Mouse (Mus musculus): ENCODE measurements around the gene Fcamr.

Gene Fcamr

GRCm38 (mm10) chr1:130795331-130795730 lies 5.4 kb upstream of the Fcamr start:
- Histone ChIP-seq H3K4me3 (replicated peaks; ENCODE audit: low read length) (no peak overlapping the region), H3K9me3 (ENCODE audit: low read length) (peaks cover 5% of the 10 kb centered on the region; the same call in 1 of the 2 replicates), H3K4me1 (replicated peaks; ENCODE audit: low read depth, low read length) (no peaks in the 10 kb centered on the region), H3K27me3 (ENCODE audit: insufficient read depth, low read length) (no peaks in the 10 kb centered on the region), H3K36me3 (ENCODE audit: insufficient read depth, low read length) (no peaks in the 10 kb centered on the region)
- TF ChIP-seq CTCF (conservative IDR thresholded peaks at IDR 0.05; ENCODE audit: low read length) (no peak), NANOG (IDR thresholded peaks at IDR 0.05; ENCODE audit: borderline replicate concordance, low read length) (no peak), POU5F1 (IDR thresholded peaks at IDR 0.05; ENCODE audit: borderline replicate concordance, low read length) (no peak)

- Histone ChIP-seq H3K4me1 (replicated peaks; ENCODE audit: low read depth, low read length) (no peaks in the 10 kb centered on the region), H3K36me3 (ENCODE audit: insufficient read depth, low read length) (no peaks in the 10 kb centered on the region), H3K9me3 (ENCODE audit: low read length) (peaks cover 1% of the 10 kb centered on the region; the same call in 1 of the 2 replicates), H3K27me3 (ENCODE audit: insufficient read depth, low read length) (no peaks in the 10 kb centered on the region; the same call in 1 of the 2 replicates), H3K4me3 (replicated peaks; ENCODE audit: low read length) (no peak overlapping the region)
- TF ChIP-seq NANOG (IDR thresholded peaks at IDR 0.05; ENCODE audit: borderline replicate concordance, low read length) (no peak), POU5F1 (IDR thresholded peaks at IDR 0.05; ENCODE audit: borderline replicate concordance, low read length) (no peak), CTCF (conservative IDR thresholded peaks at IDR 0.05; ENCODE audit: low read length) (peak; percentile 71)
Observed at GRCm38 (mm10) chr1:130796967-130797684, 3.6 kb upstream of the Fcamr start.

- Histone ChIP-seq H3K27me3 (ENCODE audit: insufficient read depth, low read length) (peaks cover 7% of the 10 kb centered on the region), H3K4me3 (replicated peaks; ENCODE audit: low read length) (no peak overlapping the region), H3K9me3 (ENCODE audit: low read length) (no peaks in the 10 kb centered on the region), H3K4me1 (replicated peaks; ENCODE audit: low read depth, low read length) (no peaks in the 10 kb centered on the region), H3K36me3 (ENCODE audit: insufficient read depth, low read length) (no peaks in the 10 kb centered on the region)
- TF ChIP-seq NANOG (IDR thresholded peaks at IDR 0.05; ENCODE audit: borderline replicate concordance, low read length) (no peak), POU5F1 (IDR thresholded peaks at IDR 0.05; ENCODE audit: borderline replicate concordance, low read length) (no peak), CTCF (conservative IDR thresholded peaks at IDR 0.05; ENCODE audit: low read length) (no peak)
Observed at GRCm38 (mm10) chr1:130798037-130798436, 2.7 kb upstream of the Fcamr start.

- TF ChIP-seq NANOG (IDR thresholded peaks at IDR 0.05; ENCODE audit: borderline replicate concordance, low read length) (no peak), POU5F1 (IDR thresholded peaks at IDR 0.05; ENCODE audit: borderline replicate concordance, low read length) (no peak), CTCF (conservative IDR thresholded peaks at IDR 0.05; ENCODE audit: low read length) (no peak)
- Histone ChIP-seq H3K4me1 (replicated peaks; ENCODE audit: low read depth, low read length) (no peaks in the 10 kb centered on the region), H3K27me3 (ENCODE audit: insufficient read depth, low read length) (peaks cover 7% of the 10 kb centered on the region), H3K4me3 (replicated peaks; ENCODE audit: low read length) (no peak overlapping the region), H3K36me3 (ENCODE audit: insufficient read depth, low read length) (no peaks in the 10 kb centered on the region), H3K9me3 (ENCODE audit: low read length) (no peaks in the 10 kb centered on the region)
Observed at GRCm38 (mm10) chr1:130798551-130798950, 2.2 kb upstream of the Fcamr start.

- H3K4me1 ChIP-seq (replicated peaks; ENCODE audit: low read depth, low read length) = no peaks in the 10 kb centered on the region
- H3K4me3 ChIP-seq (replicated peaks; ENCODE audit: low read length) = no peak overlapping the region
- no peaks in the 10 kb centered on the region for H3K36me3 ChIP-seq (ENCODE audit: insufficient read depth, low read length)
- no peaks in the 10 kb centered on the region for H3K9me3 ChIP-seq (ENCODE audit: low read length)
- TF ChIP-seq POU5F1 (IDR thresholded peaks at IDR 0.05; ENCODE audit: borderline replicate concordance, low read length) (no peak), CTCF (conservative IDR thresholded peaks at IDR 0.05; ENCODE audit: low read length) (no peak), NANOG (IDR thresholded peaks at IDR 0.05; ENCODE audit: borderline replicate concordance, low read length) (no peak)
- peaks cover 7% of the 10 kb centered on the region for H3K27me3 ChIP-seq (ENCODE audit: insufficient read depth, low read length)
Observed at GRCm38 (mm10) chr1:130799399-130799798, 1.3 kb upstream of the Fcamr start.

GRCm38 (mm10) chr1:130801511-130801910 lies 809 bp downstream of the Fcamr start:
- Histone ChIP-seq H3K36me3 (ENCODE audit: insufficient read depth, low read length) (no peaks in the 10 kb centered on the region), H3K4me3 (replicated peaks; ENCODE audit: low read length) (no peak overlapping the region), H3K4me1 (replicated peaks; ENCODE audit: low read depth, low read length) (no peaks in the 10 kb centered on the region), H3K9me3 (ENCODE audit: low read length) (no peaks in the 10 kb centered on the region), H3K27me3 (ENCODE audit: insufficient read depth, low read length) (peaks cover 7% of the 10 kb centered on the region)
- no peak for TF ChIP-seq POU5F1 (IDR thresholded peaks at IDR 0.05; ENCODE audit: borderline replicate concordance, low read length)
- no peak for TF ChIP-seq NANOG (IDR thresholded peaks at IDR 0.05; ENCODE audit: borderline replicate concordance, low read length)
- TF ChIP-seq CTCF (conservative IDR thresholded peaks at IDR 0.05; ENCODE audit: low read length) = no peak

- Histone ChIP-seq H3K4me1 (replicated peaks; ENCODE audit: low read depth, low read length) (no peaks in the 10 kb centered on the region), H3K9me3 (ENCODE audit: low read length) (no peaks in the 10 kb centered on the region), H3K4me3 (replicated peaks; ENCODE audit: low read length) (no peak overlapping the region), H3K27me3 (ENCODE audit: insufficient read depth, low read length) (peaks cover 7% of the 10 kb centered on the region), H3K36me3 (ENCODE audit: insufficient read depth, low read length) (no peaks in the 10 kb centered on the region)
- TF ChIP-seq CTCF (conservative IDR thresholded peaks at IDR 0.05; ENCODE audit: low read length) = no peak
- no peak for TF ChIP-seq POU5F1 (IDR thresholded peaks at IDR 0.05; ENCODE audit: borderline replicate concordance, low read length)
- no peak for TF ChIP-seq NANOG (IDR thresholded peaks at IDR 0.05; ENCODE audit: borderline replicate concordance, low read length)
Observed at GRCm38 (mm10) chr1:130802976-130803375, 2.3 kb downstream of the Fcamr start.

GRCm38 (mm10) chr1:130804279-130804678 lies 3.6 kb downstream of the Fcamr start:
- TF ChIP-seq CTCF (conservative IDR thresholded peaks at IDR 0.05; ENCODE audit: low read length) = no peak
- Histone ChIP-seq H3K4me1 (replicated peaks; ENCODE audit: low read depth, low read length) (no peaks in the 10 kb centered on the region), H3K27me3 (ENCODE audit: insufficient read depth, low read length) (peaks cover 7% of the 10 kb centered on the region), H3K9me3 (ENCODE audit: low read length) (no peaks in the 10 kb centered on the region), H3K36me3 (ENCODE audit: insufficient read depth, low read length) (no peaks in the 10 kb centered on the region), H3K4me3 (replicated peaks; ENCODE audit: low read length) (no peak overlapping the region)

GRCm38 (mm10) chr1:130810906-130811305 lies 10.2 kb downstream of the Fcamr start:
- Histone ChIP-seq H3K36me3 (ENCODE audit: insufficient read depth, low read length) (no peaks in the 10 kb centered on the region), H3K4me1 (replicated peaks; ENCODE audit: low read depth, low read length) (no peaks in the 10 kb centered on the region), H3K27me3 (ENCODE audit: insufficient read depth, low read length) (peaks cover 19% of the 10 kb centered on the region), H3K4me3 (replicated peaks; ENCODE audit: low read length) (no peak overlapping the region), H3K9me3 (ENCODE audit: low read length) (no peaks in the 10 kb centered on the region)
- TF ChIP-seq CTCF (conservative IDR thresholded peaks at IDR 0.05; ENCODE audit: low read length) (no peak), POU5F1 (IDR thresholded peaks at IDR 0.05; ENCODE audit: borderline replicate concordance, low read length) (no peak), NANOG (IDR thresholded peaks at IDR 0.05; ENCODE audit: borderline replicate concordance, low read length) (no peak)

All from E14TG2a.4 (cell line).